Mouse (Mus musculus) hindbrain, embryonic 16.5 days (tissue): ENCODE measurements around the gene Acot7. TPM values are rescaled to one million over a fixed set of nuclear protein-coding genes. Genes with fewer than 3 reads are reported as not detected.
"Not testable (repeated sequence)": the region's sequence is repeated elsewhere in the genome, so short reads cannot be mapped to it uniquely, and the experiment has no call there.

Source experiments
- ATAC-seq: fragments of 200-750 bp; cut with Nextera tagmentation; 2 replicates; pipeline ENCODE4 v1.8.0; 2017; ENCODE audit warnings: moderate TSS enrichment, moderate library complexity
- H3K27ac ChIP-seq: fragments of 300-500 bp; sonication (generic); 2 replicates; pipeline ENCODE4 v1.5.1; 2014; ENCODE audit warnings: low read depth, mild to moderate bottlenecking, control low read depth, low read length, moderate library complexity
- H3K27me3 ChIP-seq: fragments of 300-500 bp; sonication (generic); replicated peaks from 2 replicates; pipeline ENCODE4 v1.6.1; 2014; ENCODE audit warnings: low read length; ENCODE audit not compliant: control insufficient read depth, insufficient read depth
- H3K36me3 ChIP-seq: fragments of 300-500 bp; sonication (generic); 2 replicates; pipeline ENCODE4 v1.6.1; 2014; ENCODE audit warnings: mild to moderate bottlenecking, low read length, moderate library complexity, mixed read lengths; ENCODE audit not compliant: control insufficient read depth, insufficient read depth
- H3K4me1 ChIP-seq: fragments of 300-500 bp; sonication (generic); 2 replicates; pipeline ENCODE4 v1.6.1; 2014; ENCODE audit warnings: low read depth, low read length; ENCODE audit not compliant: control insufficient read depth, insufficient read depth
- H3K4me2 ChIP-seq: fragments of 300-500 bp; sonication (generic); 2 replicates; pipeline ENCODE4 v1.6.1; 2014; ENCODE audit warnings: mild to moderate bottlenecking, low read length, control low read depth, moderate library complexity
- H3K4me3 ChIP-seq: fragments of 300-500 bp; sonication (generic); 2 replicates; pipeline ENCODE4 v1.5.1; 2014; ENCODE audit warnings: mild to moderate bottlenecking, low read length, control low read depth, moderate library complexity
- H3K9ac ChIP-seq: fragments of 300-500 bp; sonication (generic); 2 replicates; pipeline ENCODE4 v1.6.1; 2014; ENCODE audit warnings: low read depth, mild to moderate bottlenecking, control low read depth, low read length, moderate library complexity
- H3K9me3 ChIP-seq: fragments of 300-500 bp; sonication (generic); 2 replicates; pipeline ENCODE4 v1.6.1; 2014; ENCODE audit warnings: mild to moderate bottlenecking, low read length, moderate library complexity; ENCODE audit not compliant: control insufficient read depth
- WGBS: fragments of 180-500 bp; shearing (Covaris S2); extraction: QIAGEN DNeasy Blood & Tissue Kit; methylation state at CpG from one replicate; pipeline ENCODE4 v1.1.7; 2014; 5-methylcytosine and 5-hydroxymethylcytosine counted together
- polyA plus RNA-seq: library from polyadenylated mRNA; unstranded; fragments of >200 nt; fragmentation: Nextera tagmentation; extraction: Ambion mirVana; gene quantifications from 2 replicates; pipeline ENCODE4 v1.2.1, GENCODE M21; 2015

Acot7 gene
- polyA plus RNA-seq, 1 experiment from 2014 or later = 542 TPM

GRCm38 (mm10) chr4:152230331-152230730 is 52.4 kb downstream of the Acot7 start:
- not testable (repeated sequence) for H3K27me3 ChIP-seq, H3K9ac ChIP-seq, H3K4me2 ChIP-seq, H3K9me3 ChIP-seq, H3K4me3 ChIP-seq, H3K27ac ChIP-seq, ATAC-seq
- WGBS = 48% methylated on average over 4 of the region's 4 CpGs
- peaks cover 19% of the 10 kb centered on the region for H3K4me1 ChIP-seq
- H3K36me3 ChIP-seq = peaks cover 10% of the 10 kb centered on the region; the same call in 1 of the 2 replicates

- H3K4me1 ChIP-seq = peaks cover 14% of the 10 kb centered on the region
- H3K9me3 ChIP-seq = no peaks in the 10 kb centered on the region
- H3K4me3 ChIP-seq = no peak overlapping the region
- H3K9ac ChIP-seq = no peak overlapping the region
- no peak overlapping the region for H3K4me2 ChIP-seq
- H3K36me3 ChIP-seq = peaks cover 10% of the 10 kb centered on the region; the same call in 1 of the 2 replicates
- 85% methylated on average over 7 of the region's 7 CpGs for WGBS
- no peaks in the 10 kb centered on the region for H3K27me3 ChIP-seq
- no peak for ATAC-seq
- H3K27ac ChIP-seq = no peak overlapping the region
Observed at GRCm38 (mm10) chr4:152231326-152231725, 53.4 kb downstream of the Acot7 start.

GRCm38 (mm10) chr4:152232411-152232903 is 54.5 kb downstream of the Acot7 start:
- no peak overlapping the region for H3K9ac ChIP-seq
- peaks cover 13% of the 10 kb centered on the region; the same call in 1 of the 2 replicates for H3K36me3 ChIP-seq
- no peak overlapping the region for H3K4me2 ChIP-seq
- H3K4me3 ChIP-seq = no peak overlapping the region
- ATAC-seq = no peak
- peaks cover 8% of the 10 kb centered on the region for H3K4me1 ChIP-seq
- H3K27ac ChIP-seq = no peak overlapping the region
- no peaks in the 10 kb centered on the region for H3K9me3 ChIP-seq
- WGBS = 88% methylated on average over 4 of the region's 4 CpGs
- H3K27me3 ChIP-seq = no peaks in the 10 kb centered on the region

- ATAC-seq = no peak
- H3K9ac ChIP-seq = no peak overlapping the region
- 54% methylated on average over 4 of the region's 4 CpGs for whole genome bisulfite sequencing
- peaks cover 21% of the 10 kb centered on the region for H3K36me3 ChIP-seq
- no peaks in the 10 kb centered on the region for H3K9me3 ChIP-seq
- H3K4me3 ChIP-seq = no peak overlapping the region
- H3K4me1 ChIP-seq = peaks cover 1% of the 10 kb centered on the region; the same call in 1 of the 2 replicates
- H3K27me3 ChIP-seq = no peaks in the 10 kb centered on the region
- H3K4me2 ChIP-seq = no peak overlapping the region
- H3K27ac ChIP-seq = no peak overlapping the region
Observed at GRCm38 (mm10) chr4:152239974-152240373, 62.0 kb downstream of the Acot7 start.

GRCm38 (mm10) chr4:152243241-152243891 is 65.4 kb downstream of the Acot7 start:
- H3K4me3 ChIP-seq = no peak overlapping the region
- H3K4me1 ChIP-seq = peaks cover 12% of the 10 kb centered on the region
- no peaks in the 10 kb centered on the region for H3K9me3 ChIP-seq
- peaks cover 12% of the 10 kb centered on the region for H3K36me3 ChIP-seq
- no peak overlapping the region for H3K4me2 ChIP-seq
- ATAC-seq = no peak
- WGBS = 93% methylated on average over 9 of the region's 9 CpGs
- no peaks in the 10 kb centered on the region for H3K27me3 ChIP-seq
- H3K27ac ChIP-seq = no peak overlapping the region
- H3K9ac ChIP-seq = no peak overlapping the region

- Histone ChIP-seq H3K9me3 (no peaks in the 10 kb centered on the region), H3K4me2 (no peak overlapping the region), H3K36me3 (peaks cover 8% of the 10 kb centered on the region; the same call in 1 of the 2 replicates), H3K9ac (no peak overlapping the region), H3K4me3 (no peak overlapping the region), H3K27me3 (no peaks in the 10 kb centered on the region), H3K4me1 (peaks cover 12% of the 10 kb centered on the region), H3K27ac (no peak overlapping the region)
- no peak for ATAC-seq
- WGBS = 96% methylated on average over 8 of the region's 8 CpGs
Observed at GRCm38 (mm10) chr4:152243969-152244368, 66.0 kb downstream of the Acot7 start.

- Histone ChIP-seq H3K4me1 (peaks cover 12% of the 10 kb centered on the region), H3K4me3 (no peak overlapping the region), H3K27ac (peak overlapping the region; percentile 16), H3K9me3 (no peaks in the 10 kb centered on the region), H3K36me3 (peaks cover 8% of the 10 kb centered on the region; the same call in 1 of the 2 replicates), H3K27me3 (no peaks in the 10 kb centered on the region), H3K9ac (0 out of 2 replicates have a peak overlapping the region, but pooled peaks have one; percentile 4), H3K4me2 (no peak overlapping the region)
- ATAC-seq = no peak
- 83% methylated on average over 11 of the region's 11 CpGs for WGBS
Observed at GRCm38 (mm10) chr4:152244545-152245522, 66.9 kb downstream of the Acot7 start.

- no peaks in the 10 kb centered on the region for H3K27me3 ChIP-seq
- H3K4me3 ChIP-seq = no peak overlapping the region
- H3K27ac ChIP-seq = 0 out of 2 replicates have a peak overlapping the region, but pooled peaks have one; percentile 4
- no peak for ATAC-seq
- H3K9ac ChIP-seq = no peak overlapping the region
- peaks cover 6% of the 10 kb centered on the region; the same call in 1 of the 2 replicates for H3K36me3 ChIP-seq
- WGBS = 60% methylated on average over 6 of the region's 6 CpGs
- no peak overlapping the region for H3K4me2 ChIP-seq
- peaks cover 12% of the 10 kb centered on the region for H3K4me1 ChIP-seq
- H3K9me3 ChIP-seq = no peaks in the 10 kb centered on the region
Observed at GRCm38 (mm10) chr4:152246011-152246410, 68.1 kb downstream of the Acot7 start.

- H3K36me3 ChIP-seq = 0 out of 2 replicates have a peak, but pooled peaks cover 2% of the 10 kb centered on the region
- H3K4me3 ChIP-seq = no peak overlapping the region
- no peaks in the 10 kb centered on the region for H3K9me3 ChIP-seq
- 79% methylated on average over 3 of the region's 3 CpGs for WGBS
- no peak overlapping the region for H3K27ac ChIP-seq
- peaks cover 12% of the 10 kb centered on the region for H3K4me1 ChIP-seq
- no peak for ATAC-seq
- H3K4me2 ChIP-seq = no peak overlapping the region
- H3K27me3 ChIP-seq = no peaks in the 10 kb centered on the region
- H3K9ac ChIP-seq = no peak overlapping the region
Observed at GRCm38 (mm10) chr4:152247195-152247594, 69.3 kb downstream of the Acot7 start.
